Mouse (Mus musculus) CH12F3 (cell line): ENCODE results near the gene Osbpl9.

Experiments used
- in situ Hi-C: fragments of 300-500 bp; cut with MboI; formaldehyde crosslinking; loops from 2 replicates; pipeline ENCODE4 v1.14.3; 2020; ENCODE audit warnings: low sequenced_read_pairs

The Osbpl9 gene

DNA sequence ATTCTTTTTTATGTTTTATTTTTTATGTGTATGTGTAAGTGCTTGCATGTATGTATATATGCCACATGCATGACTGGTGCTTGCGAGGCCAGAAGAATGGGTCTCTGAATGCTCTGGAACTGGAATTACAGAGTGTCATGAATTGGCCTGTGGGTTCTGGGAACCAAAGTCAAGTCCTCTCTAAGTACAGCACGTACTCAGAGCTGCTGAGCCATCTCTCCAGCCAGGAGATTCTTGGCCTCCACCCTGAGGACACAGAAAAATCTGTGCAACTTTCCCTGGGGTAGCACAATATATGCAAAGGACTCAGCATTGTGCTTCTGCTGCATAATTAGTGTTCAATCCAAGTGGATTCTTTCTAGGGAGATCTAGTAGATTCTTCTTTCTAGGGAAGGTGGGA lies 8.2 kb upstream of the Osbpl9 start:
- in situ Hi-C loops: no loop called here

DNA sequence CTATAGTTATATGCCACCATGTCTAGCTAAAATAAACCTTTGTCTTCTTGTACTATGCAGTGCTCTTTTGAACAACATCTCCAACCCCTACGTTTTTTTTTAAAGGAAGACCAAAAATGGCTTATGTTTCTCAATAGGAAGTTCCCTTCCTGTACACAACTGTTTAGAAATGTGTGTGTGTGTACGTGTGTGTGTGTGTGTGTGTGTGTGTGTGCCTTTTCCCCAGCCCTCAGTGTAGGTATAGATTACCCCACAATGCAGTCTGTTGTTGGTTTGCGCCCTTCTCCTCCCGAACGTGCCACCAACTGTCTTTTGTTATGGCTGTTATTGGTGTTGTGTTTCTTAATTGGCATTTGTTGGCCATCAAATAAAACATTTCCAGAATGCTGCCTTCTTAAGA lies 5.5 kb upstream of the Osbpl9 start:
- in situ Hi-C loops: no loop called here

DNA sequence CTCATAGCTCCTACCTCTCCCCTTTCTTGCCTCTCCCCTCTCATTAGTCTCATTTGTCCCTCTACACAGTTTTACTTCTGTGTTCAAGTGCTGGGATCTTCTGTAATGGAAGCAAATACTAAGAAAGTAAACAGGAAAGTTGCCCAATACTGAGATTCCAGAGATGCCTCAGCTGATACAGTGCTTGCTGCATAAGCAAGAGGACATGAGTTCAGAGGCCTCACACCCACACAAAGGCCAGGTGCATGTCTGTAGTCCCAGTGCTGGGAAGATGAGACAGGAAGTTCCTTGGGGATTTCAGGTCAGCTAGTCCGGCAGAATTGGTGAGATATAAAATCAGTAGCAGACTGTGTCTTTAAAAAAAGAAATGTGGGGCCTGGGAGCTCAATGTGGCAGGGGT lies 2.3 kb upstream of the Osbpl9 start:
- in situ Hi-C loops: no loop called here

DNA sequence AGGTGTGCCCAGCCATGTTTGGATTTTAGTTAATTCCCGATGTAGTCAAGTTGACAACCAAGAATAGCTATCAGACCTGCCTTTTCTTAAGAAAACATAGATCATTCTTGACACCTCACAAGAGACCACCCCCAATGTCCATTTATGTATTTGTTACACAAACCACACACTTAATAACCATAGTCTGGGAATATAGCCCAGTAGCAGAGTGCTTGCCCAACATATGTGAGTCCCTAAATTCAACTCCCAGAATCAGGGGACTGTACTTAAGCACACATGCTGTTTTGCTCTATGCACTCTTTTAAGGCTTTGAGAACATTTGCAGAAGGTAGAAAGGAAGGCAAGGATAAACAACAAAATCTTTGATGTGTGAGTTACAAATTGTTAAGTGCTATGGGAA lies 1.9 kb upstream of the Osbpl9 start:
- in situ Hi-C loops: no loop called here

DNA sequence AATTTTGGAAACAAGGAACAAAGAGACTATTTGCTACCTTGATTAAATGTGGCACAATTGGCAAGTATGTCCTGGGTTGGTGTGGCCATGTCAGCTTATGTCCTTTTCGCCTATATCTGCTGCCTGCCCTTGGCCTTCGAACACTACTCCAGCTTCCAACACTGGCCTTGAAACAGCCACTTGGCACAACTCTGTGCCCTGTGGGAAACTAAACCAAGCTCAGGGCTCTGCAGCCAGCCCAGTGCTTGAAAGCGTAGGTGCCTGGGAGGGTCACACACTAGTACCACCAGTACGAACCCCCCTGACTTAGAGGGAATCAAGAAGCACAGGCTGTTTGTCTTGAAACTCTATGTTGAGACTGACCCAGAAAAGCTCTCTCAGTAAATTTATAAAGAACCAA lies 3.0 kb downstream of the Osbpl9 start:
- in situ Hi-C loops: no loop called here

DNA sequence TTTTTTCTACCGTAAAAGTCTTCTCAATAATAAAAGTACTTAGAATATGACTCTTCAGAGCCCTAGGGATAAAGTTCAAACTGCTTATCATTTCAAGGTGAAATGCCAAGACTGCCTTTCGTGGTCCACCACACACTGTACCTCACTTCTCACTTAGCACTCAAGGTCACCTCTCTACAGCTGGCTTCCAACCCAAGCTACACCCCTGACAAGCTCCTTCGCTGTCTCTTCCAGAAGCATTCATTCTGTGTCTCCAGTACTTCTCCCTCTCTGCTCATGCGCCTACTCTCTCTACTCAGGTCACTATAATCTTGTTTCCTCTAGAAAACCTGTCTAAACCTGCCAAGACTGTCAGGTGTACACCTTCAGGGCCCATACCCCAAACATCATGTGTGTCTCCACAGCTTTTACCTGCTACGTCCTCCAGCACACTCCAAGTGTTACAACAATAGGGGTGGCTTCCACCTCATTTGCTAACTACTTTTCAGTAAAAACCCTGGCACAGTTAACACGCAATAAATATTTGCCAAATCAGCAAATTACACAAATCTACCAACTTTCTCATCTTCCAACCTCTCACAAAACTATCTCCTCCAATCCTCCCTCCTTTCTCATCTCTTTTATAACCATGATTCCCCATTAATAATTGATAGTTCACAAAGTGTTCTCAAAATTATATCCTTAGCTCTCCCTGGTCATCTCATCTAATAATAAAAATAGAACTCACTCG lies 6.0 kb downstream of the Osbpl9 start:
- in situ Hi-C loops: no loop called here

DNA sequence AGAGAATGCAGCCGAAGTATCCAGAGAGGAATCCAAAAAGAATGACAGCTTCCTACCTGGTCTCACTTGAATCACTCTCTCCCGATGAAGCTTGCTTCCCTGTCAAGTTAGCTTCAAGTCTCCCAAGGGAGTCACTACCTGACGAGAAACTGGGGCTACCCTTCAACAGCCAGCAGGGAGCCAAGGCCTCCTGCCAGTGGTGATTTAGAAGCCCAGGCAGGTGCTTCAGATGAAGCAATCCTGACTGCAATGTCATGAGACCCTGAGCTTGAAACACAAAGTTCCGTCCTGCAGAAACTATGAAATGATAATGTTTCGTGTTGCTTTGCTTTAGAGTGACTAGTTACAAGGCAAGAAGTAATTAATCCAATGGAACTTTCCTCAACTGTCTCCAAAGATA lies 8.2 kb downstream of the Osbpl9 start:
- in situ Hi-C loops: no loop called here

DNA sequence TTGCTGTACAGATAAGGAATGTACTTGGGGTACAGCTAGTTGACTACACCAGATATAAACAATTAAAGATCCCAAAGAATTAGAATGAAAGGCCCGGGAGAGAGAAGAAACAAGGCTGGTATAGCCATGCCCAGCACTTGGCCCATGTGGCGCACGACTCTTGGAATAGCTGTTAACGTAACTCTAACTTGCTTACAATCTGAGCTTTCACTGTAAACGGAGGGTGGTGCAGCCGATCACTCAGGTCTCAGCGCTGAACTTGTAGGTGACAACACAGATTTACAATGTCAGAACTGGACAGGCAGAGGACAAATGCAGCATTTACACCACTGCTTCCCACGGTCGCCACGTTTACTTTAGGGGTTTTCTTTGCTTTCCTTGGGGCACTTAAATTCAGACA lies 10.5 kb downstream of the Osbpl9 start:
- in situ Hi-C loops: no loop called here

DNA sequence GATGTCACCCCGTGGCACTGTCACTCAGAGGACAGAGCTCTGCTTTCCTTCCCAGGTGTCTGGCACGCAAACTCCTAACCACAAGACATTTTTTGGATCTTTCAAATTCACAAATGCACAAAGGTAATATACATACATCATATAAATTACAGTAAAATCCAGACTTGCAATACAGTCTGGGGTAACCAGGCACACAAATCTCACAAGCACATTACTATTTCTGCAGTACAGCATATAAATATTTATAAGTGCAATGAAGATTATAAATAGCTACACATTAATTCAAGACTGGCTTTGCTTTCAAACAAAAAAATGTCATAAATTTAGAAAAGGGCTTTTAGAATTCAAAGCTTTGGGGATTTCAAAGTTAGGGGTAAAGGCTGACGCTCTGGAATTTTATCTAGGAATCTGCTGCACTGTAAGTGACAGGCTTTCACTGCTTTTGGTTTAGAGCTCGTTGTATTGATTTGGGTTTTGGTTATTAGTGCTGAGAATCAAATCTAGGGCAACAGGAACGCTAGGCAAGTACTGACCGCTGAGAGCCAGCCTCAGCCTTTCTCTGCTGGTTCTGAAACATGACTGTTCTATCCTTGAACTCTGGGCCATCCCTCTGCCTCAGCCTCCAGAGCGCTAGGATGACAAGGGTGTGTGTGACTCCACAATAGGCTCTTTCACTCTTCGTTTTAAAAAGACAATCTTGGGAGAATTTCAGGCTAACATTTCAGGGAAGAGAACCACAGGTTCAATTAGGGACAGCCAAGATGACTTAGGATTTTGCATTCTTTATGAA lies 16.3 kb downstream of the Osbpl9 start:
- in situ Hi-C loops: no loop called here

DNA sequence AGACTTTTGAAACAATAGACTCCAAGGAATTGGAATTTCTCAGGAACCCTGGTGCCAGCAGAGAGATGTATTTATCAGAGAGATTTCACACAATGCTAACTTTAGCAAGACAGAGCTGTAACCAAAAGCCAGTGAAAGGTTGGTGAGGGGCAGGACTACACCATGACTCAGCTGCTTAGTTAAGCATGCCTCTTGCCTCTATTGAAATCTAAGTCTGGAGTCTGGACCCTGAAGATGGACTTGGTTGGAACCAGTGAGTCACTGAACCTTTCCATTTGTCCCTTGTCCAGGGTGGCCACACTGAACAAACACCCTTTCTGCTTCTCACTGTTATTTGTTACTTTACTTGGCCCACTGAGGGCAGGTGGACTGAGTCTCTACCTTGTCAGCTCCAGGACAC lies 26.4 kb downstream of the Osbpl9 start:
- in situ Hi-C loops: no loop called here

DNA sequence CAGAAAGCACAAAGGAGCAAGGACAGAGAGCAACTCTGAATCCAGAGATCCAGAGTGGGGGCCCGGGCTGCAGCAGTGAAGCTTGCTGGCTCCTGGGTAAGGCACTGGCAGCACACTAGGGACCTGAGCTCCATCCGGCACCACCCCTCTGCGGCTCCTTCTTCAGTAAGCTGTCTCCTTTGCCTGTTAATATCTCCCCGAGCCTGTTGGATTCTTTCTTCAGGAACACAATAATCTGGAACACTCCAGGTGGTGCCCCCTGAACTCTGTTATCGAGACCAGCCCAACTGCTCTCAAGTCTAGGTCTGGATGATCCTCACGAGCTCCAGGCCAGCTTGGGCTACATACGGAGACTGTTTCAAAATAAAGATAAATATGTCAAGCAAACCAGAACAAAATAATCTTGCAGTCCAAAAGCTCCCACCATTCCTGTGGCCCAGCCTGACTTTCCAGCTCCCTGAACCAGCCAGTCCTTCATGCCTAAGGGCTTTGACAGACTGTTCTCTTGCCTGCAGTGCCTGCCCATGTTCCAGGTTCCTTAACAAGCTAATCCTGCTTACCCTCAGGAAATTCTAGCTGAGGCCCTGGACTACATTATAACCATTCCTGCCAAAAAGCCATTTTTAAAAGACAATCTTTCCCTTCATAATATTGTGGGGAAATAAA lies 28.2 kb downstream of the Osbpl9 start:
- in situ Hi-C loops: loop anchor here (25.0 kb wide), 1 partner anchor 312 kb away; no protein-coding TSS in a partner anchor

DNA sequence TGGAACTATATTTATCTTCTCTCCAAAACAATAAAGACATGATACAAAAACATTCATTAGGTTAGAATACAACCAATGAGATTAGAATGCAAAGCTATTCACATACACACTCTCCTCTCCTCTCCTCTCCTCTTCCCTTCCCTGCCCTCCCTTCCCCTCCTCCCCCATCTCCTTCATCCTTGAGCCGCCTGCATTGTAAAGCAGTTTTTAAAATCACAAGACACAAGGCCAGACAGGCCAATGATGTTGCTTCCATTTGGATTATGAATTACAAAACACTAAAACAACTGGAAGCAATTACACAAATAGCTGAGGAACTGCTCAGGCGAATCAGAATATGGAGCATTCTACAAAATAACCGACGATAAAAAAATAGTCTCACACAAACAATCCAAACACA lies 28.7 kb downstream of the Osbpl9 start:
- in situ Hi-C loops: loop anchor here (25.0 kb wide), 1 partner anchor 311 kb away; no protein-coding TSS in a partner anchor

DNA sequence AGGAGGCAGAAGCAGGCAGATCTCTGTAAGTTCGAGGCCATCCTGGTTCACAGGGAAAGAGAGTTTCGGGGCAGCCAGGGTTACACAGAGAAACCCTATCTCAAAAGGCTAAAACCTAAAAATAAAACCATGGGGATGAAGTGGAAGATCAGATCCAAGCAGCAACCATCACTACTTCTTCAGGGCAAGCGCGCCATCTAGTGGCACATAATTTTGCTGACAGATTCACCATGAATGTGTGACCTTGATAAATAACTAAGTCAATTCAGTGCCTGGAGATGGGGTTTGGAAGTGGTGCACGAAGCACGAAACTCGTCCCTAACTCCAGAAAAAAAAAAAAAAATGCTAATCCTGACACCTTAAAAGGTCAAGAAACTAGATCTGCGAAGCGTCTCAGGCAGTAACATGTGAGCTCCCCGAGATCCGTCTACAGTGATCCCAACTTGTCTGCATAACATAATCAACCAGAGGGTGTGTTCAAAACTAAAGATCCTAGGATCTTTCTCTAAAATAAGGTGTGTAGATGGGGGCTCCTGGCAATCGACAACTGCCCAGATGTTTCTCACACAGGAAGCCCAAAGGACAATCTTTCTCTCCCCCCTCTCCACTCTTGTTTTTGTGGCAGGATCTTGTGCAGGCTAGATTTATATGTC lies 36.4 kb downstream of the Osbpl9 start:
- in situ Hi-C loops: loop anchor here (25.0 kb wide), 1 partner anchor 303 kb away; no protein-coding TSS in a partner anchor

DNA sequence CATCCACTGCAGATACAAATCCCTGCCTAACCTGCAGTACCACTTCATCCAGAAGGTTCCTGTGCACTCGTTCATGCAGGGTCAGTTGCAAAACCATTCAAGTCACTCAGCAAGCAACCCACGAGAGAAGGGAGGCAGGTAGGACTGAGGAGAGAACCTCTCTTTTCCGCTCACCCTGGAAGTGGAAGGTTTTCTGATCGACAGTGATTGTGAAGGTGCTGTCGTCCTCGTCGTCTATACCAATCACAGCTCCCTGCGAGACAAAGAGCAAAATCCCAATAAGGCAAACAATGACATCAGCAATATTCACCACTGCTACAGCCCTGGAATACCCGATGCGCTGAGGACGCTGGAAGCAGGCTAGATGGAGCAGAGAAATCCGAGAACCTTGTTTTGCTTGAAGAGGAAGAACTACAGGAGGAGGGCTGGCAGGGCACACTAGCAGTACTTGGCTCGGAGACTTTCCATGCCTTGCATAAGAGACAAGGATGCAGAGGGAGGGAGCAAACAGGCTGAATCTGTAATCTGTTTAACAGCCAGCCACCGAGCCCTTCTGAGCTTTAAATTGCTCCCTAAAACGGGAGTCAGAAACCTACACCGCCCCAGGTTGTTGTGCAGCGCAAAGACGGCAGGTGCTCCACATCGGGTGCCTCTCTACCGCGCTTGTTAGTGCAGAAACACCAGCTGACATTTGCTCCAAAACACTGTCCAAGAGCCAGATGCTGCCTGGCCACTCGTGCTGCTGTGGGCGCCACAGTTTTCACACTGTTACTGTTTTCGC lies 45.4 kb downstream of the Osbpl9 start:
- in situ Hi-C loops: loop anchor here (25.0 kb wide), 1 partner anchor 294 kb away; no protein-coding TSS in a partner anchor

DNA sequence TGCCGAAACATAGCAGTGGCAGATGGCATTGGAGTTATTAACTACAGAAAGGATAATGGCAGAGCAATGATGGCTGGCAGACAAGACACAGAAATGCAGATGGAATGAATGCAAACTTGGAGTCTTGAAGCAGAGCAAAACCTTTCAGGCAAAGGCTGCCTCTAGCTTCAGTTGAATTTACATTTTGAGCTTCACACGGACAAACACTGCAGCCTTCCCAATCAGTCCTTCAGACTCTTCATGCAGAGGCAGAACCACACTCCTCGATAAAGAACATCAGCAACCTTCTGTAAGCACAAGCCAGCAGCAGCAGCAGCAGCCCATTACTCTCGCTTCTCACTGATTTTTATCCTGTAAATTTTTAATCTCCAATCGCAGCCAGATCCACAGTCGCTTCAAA lies 46.0 kb downstream of the Osbpl9 start:
- in situ Hi-C loops: loop anchor here (25.0 kb wide), 1 partner anchor 294 kb away; no protein-coding TSS in a partner anchor

DNA sequence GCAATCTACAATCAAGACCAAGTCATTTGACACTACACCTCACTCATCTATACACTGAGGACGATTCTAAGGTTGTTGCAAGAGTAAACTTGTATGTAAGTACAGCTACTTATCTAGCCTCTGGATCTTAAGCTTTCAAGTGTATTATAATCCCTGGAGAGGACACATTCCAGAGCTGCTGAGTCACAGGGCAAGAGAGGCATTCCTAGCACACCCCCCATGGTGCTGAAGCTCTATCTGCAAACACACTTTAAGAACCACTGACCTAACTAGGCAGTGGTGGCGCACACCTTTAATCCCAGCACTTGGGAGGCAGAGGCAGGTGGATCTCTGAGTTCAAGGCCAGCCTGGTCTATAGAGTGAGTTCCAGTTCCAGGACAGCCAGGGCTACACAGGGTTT lies 51.9 kb downstream of the Osbpl9 start:
- in situ Hi-C loops: loop anchor here (25.0 kb wide), 1 partner anchor 288 kb away; no protein-coding TSS in a partner anchor

DNA sequence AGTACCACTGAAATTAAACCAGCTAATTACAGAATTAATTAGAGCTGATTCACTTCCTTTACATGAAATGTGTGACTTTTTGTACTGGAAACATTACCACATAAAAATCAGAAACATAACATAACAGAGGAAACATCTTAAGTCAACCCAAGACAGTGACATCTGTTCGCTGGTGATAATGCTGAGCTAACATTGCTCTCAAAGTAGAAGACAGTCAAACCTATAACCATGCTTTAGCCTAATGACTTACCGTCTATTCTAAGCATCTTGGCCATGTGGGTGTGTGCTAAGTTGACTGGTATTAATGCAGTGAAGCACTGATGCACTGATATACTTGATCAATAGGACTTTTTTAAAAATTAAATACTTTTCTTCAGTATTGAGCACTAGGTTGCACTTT lies 52.7 kb downstream of the Osbpl9 start:
- in situ Hi-C loops: no loop called here

DNA sequence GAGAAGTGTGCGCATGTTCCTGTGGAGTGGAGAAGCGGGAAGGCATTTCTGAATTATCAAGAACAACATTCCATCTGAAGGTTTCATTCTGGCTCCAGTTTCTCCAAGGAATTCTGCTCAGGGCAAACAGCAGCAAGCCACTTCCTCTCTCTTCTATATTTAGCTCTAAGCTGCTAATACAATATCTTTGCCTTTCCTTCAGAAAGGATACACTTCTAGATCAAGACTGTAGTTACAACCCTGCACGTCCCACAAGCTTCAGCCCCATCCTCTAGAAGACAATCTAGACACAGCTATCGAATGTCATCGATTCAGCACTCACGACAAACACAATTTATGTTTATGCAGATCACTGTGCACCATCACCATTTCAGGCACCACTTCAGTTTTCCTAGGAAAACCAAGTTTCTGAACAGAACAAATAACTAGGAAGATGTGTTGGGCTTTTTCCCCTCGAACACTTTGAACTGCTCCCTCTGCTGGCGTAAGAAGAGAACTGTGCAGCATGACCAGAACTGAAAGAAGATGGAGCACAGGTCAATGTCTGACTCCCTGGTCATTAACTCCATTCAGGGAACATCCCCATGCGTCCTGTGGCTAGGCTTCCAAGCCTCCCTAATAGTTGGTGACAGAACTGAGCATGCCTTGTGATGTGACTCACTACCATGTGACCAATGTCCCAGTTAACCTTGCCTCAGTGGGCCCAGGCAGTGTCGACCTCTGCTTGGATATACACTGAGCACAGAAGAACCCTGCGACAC lies 54.6 kb downstream of the Osbpl9 start:
- in situ Hi-C loops: no loop called here

DNA sequence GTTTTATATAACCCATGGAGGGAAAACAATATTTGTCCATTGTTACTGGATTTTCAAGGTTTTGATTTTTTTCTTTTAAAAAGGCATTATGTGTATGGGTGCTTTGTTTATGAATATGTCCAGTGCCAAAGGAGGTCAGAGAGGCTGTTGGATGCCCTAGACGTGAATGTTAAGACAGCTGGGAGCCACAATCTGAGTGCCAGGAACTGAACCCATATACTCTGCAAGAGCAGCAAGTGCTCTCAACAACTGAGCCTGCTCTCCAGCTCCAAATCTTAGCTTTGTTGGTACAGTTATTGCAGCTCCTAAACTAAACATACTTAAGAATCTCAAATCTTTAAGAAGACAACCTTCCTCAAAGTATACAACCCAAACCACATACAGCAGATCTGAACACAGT lies 59.0 kb downstream of the Osbpl9 start:
- in situ Hi-C loops: no loop called here

DNA sequence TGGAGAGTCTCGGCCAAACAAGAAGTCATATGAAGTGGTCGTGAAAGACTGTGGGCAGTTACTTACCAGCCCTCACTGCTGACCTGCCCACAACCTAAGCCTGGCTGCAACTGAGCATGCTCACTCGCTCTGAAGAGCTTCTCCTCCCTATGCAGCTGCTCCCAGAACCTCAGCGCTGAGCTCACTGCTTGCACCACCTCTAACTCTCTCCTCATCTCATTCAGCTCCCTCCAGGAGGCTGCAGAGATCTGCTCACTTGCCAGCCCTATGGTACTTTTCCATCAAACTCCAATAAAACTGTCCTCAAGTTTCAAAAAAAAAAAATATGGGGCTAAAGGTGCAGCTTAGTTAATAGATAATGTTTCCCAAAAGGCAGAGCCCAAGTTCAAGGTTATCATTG lies 63.5 kb downstream of the Osbpl9 start:
- in situ Hi-C loops: no loop called here
